Mouse (Mus musculus) spleen, adult 2 months (tissue): ENCODE measurements around the gene Hes1. TPM values are rescaled to one million over a fixed set of nuclear protein-coding genes. Genes with fewer than 3 reads are reported as not detected.
A peak's percentile ranks its signal among the peaks of the same experiment; 100 is the strongest.

Source experiments
- DNase-seq, 2 experiments: peaks; one replicate each; pipeline versions ENCODE4 v3.0.0 to v3.0.0-alpha.2; 2012 to 2021; ENCODE audit warnings: low spot score in 2 of 2, low read depth in 1 of 2
- H3K27ac ChIP-seq: fragments of 200-500 bp; 2 replicates; pipeline ENCODE4 v1.5.1; 2012; ENCODE audit warnings: low read length, inconsistent platforms; ENCODE audit not compliant: insufficient read depth
- H3K27me3 ChIP-seq: fragments of 200-500 bp; 2 replicates; pipeline ENCODE4 v1.6.1; 2012; ENCODE audit warnings: mild to moderate bottlenecking, moderate library complexity, low read length, inconsistent platforms; ENCODE audit not compliant: control insufficient read depth, insufficient read depth
- H3K36me3 ChIP-seq: fragments of 200-500 bp; 2 replicates; pipeline ENCODE4 v1.6.1; 2012; ENCODE audit warnings: mild to moderate bottlenecking, low read length, inconsistent platforms; ENCODE audit not compliant: control insufficient read depth, insufficient read depth
- H3K4me1 ChIP-seq: fragments of 200-500 bp; 2 replicates; pipeline ENCODE4 v1.6.1; 2011; ENCODE audit warnings: inconsistent platforms; ENCODE audit not compliant: control insufficient read depth, insufficient read depth, insufficient read length
- H3K4me3 ChIP-seq: fragments of 200-500 bp; 2 replicates; pipeline ENCODE4 v1.5.1; 2011; ENCODE audit warnings: mild to moderate bottlenecking, inconsistent platforms; ENCODE audit not compliant: insufficient read depth, insufficient read length; ENCODE audit errors: extremely low read depth
- CTCF ChIP-seq: fragments of 200-500 bp; IDR thresholded peaks from 2 replicates; pipeline ENCODE4 v1.5.1; 2011; ENCODE audit warnings: mild to moderate bottlenecking, inconsistent platforms; ENCODE audit not compliant: insufficient read depth, insufficient read length, insufficient replicate concordance; ENCODE audit errors: extremely low read depth
- POLR2A ChIP-seq: fragments of 200-500 bp; IDR thresholded peaks from 2 replicates; pipeline ENCODE4 v1.6.1; 2011; ENCODE audit warnings: low read depth, low read length, inconsistent platforms
- WGBS: fragments of 180-500 bp; shearing (Covaris S2); methylation state at CpG from one replicate; pipeline ENCODE4 v1.1.7; 2018; 5-methylcytosine and 5-hydroxymethylcytosine counted together
- polyA plus RNA-seq: library from polyadenylated mRNA; depleted of rRNA; stranded (reverse); fragments of >200 nt; gene quantifications from 2 replicates; pipeline ENCODE4 v1.2.3, GENCODE M21; 2012

The Hes1 gene
- polyA plus RNA-seq, 1 experiment: 94.1 TPM

GRCm38 (mm10) chr16:30065537-30066183, 1.5 kb downstream of the Hes1 start:
- TF ChIP-seq POLR2A (no peak), CTCF (no peak)
- DNase-seq: no peak
- H3K4me1 ChIP-seq: peaks cover 24% of the 10 kb centered on the region

DNA sequence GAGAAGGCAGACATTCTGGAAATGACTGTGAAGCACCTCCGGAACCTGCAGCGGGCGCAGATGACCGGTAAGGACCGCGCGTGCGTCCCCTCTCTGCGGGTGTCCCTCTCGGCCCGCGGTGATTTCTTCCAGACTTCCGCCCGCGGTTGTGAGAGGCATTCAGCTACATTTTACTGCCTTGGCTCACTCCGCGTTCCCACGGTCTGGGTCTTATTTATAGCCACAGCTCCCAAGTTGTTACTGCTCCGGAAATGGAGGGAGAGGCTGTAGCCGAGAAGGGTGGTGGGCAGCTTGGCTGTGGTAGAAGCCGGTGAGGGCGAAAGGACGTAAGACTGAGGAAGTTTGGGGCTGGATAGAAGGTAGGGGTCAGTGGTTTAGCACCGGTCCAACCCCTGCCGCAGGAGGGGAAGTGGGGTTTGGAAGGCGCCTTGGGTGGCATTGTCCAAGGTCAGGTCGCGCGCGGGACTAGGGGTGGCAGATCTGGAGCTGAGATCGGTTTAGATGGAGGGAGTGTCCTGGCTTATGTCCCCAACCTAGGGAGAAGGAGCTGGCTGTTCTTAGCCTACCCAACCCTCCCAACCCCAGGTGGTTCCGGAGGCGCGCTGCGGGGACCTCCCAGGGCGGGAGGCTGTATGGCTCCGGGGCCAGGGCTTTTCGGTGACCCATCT, 2.1 kb downstream of the Hes1 start:
- H3K4me3 ChIP-seq: peak overlapping the region; percentile 63
- no peak for TF ChIP-seq POLR2A
- TF ChIP-seq CTCF: no peak
- H3K27me3 ChIP-seq: peaks cover 1% of the 10 kb centered on the region; the same call in 1 of the 2 replicates
- H3K27ac ChIP-seq: peak overlapping the region; percentile 92
- WGBS: 1% methylated on average over 38 of the region's 38 CpGs
- H3K4me1 ChIP-seq: peaks cover 24% of the 10 kb centered on the region
- H3K36me3 ChIP-seq: peaks cover 6% of the 10 kb centered on the region
- peak in 1 of 2 experiments; percentile 46 for DNase-seq

More at GRCm38 (mm10) chr16:30065537-30066183, 1.5 kb downstream of the Hes1 start:
- WGBS: under 1% methylated on average over 21 of the region's 21 CpGs
- Histone ChIP-seq H3K27ac (peak overlapping the region; percentile 92), H3K27me3 (peaks cover 1% of the 10 kb centered on the region; the same call in 1 of the 2 replicates), H3K36me3 (peaks cover 6% of the 10 kb centered on the region), H3K4me3 (peak overlapping the region; percentile 63)

DNA sequence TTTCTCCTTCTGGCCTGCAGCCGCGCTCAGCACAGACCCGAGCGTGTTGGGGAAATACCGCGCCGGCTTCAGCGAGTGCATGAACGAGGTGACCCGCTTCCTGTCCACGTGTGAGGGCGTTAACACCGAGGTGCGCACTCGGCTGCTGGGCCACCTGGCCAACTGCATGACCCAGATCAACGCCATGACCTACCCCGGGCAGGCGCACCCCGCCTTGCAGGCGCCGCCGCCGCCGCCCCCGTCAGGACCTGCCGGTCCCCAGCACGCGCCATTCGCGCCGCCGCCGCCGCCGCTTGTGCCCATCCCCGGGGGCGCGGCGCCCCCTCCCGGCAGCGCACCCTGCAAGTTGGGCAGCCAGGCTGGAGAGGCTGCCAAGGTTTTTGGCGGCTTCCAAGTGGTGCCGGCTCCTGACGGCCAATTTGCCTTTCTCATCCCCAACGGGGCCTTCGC, 2.7 kb downstream of the Hes1 start:
- H3K27me3 ChIP-seq: peaks cover 1% of the 10 kb centered on the region; the same call in 1 of the 2 replicates
- DNase-seq: peak; percentile 73 to 85
- H3K27ac ChIP-seq: peak overlapping the region; percentile 92
- peak overlapping the region; percentile 63 for H3K4me3 ChIP-seq
- TF ChIP-seq POLR2A (no peak), CTCF (peak; percentile 62; the same call in 1 of the 2 replicates)
- peaks cover 6% of the 10 kb centered on the region for H3K36me3 ChIP-seq
- 1% methylated on average over 46 of the region's 46 CpGs for WGBS
- peaks cover 24% of the 10 kb centered on the region for H3K4me1 ChIP-seq

- H3K4me3 ChIP-seq: no peak overlapping the region
Measured at GRCm38 (mm10) chr16:30068041-30069020, 4.1 kb downstream of the Hes1 start.

GRCm38 (mm10) chr16:30069580-30069949, 5.4 kb downstream of the Hes1 start:
- peak overlapping the region; percentile 86 for H3K27ac ChIP-seq
- 23% methylated on average over 4 of the region's 4 CpGs for WGBS
- no peak for TF ChIP-seq CTCF
- TF ChIP-seq POLR2A: no peak

More at GRCm38 (mm10) chr16:30068041-30069020, 4.1 kb downstream of the Hes1 start:
- no peaks in the 10 kb centered on the region; the same call in 1 of the 2 replicates for H3K27me3 ChIP-seq
- no peak for DNase-seq
- H3K36me3 ChIP-seq: peaks cover 6% of the 10 kb centered on the region
- TF ChIP-seq POLR2A: no peak
- TF ChIP-seq CTCF: no peak
- whole genome bisulfite sequencing: 20% methylated on average over 36 of the region's 36 CpGs
- peak overlapping the region; percentile 25; the same call in 1 of the 2 replicates for H3K27ac ChIP-seq
- peaks cover 19% of the 10 kb centered on the region for H3K4me1 ChIP-seq

More at GRCm38 (mm10) chr16:30069580-30069949, 5.4 kb downstream of the Hes1 start:
- peaks cover 6% of the 10 kb centered on the region for H3K36me3 ChIP-seq
- H3K27me3 ChIP-seq: no peaks in the 10 kb centered on the region; the same call in 1 of the 2 replicates
- peaks cover 18% of the 10 kb centered on the region; the same call in 1 of the 2 replicates for H3K4me1 ChIP-seq
- H3K4me3 ChIP-seq: peak overlapping the region; percentile 58
- no peak for DNase-seq
